Mouse (Mus musculus) left cerebral cortex, adult 2 months (tissue): Measurements from ENCODE around the gene Gtpbp1. TPM values are rescaled to one million over a fixed set of nuclear protein-coding genes. Genes with fewer than 3 reads are reported as not detected.
"Not testable (repeated sequence)": the region's sequence is repeated elsewhere in the genome, so short reads cannot be mapped to it uniquely, and the experiment has no call there.

Experiments
- DNase-seq, 2 experiments: peaks; one replicate each; pipeline ENCODE4 v3.0.0; 2021 to 2022; ENCODE audit warnings: low spot score in 2 of 2, mixed read lengths in 1 of 2; ENCODE audit errors: extremely low spot score in 1 of 2
- H3K27ac ChIP-seq: fragments of 200-600 bp; 2 replicates; pipeline ENCODE4 v1.8.1; 2022
- H3K4me3 ChIP-seq: fragments of 200-600 bp; 2 replicates; pipeline ENCODE4 v1.8.1; 2022
- CTCF ChIP-seq: fragments of 200-600 bp; IDR thresholded peaks from 2 replicates; pipeline ENCODE4 v1.8.1; 2022; ENCODE audit warnings: antibody characterized with exemption, mild to moderate bottlenecking, moderate library complexity
- intact Hi-C: fragments of 180-260 bp; cut with DNase I; formaldehyde crosslinking; loops from one replicate; pipeline ENCODE4 v1.15.1; 2025
- total RNA-seq, 2 experiments: library from RNA; stranded (reverse); gene quantifications; 2 replicates each; pipeline ENCODE4 v1.2.3; 2021

Gene Gtpbp1
- total RNA-seq, 2 experiments from 2014 or later, result 54.2 to 58.0 TPM

DNA sequence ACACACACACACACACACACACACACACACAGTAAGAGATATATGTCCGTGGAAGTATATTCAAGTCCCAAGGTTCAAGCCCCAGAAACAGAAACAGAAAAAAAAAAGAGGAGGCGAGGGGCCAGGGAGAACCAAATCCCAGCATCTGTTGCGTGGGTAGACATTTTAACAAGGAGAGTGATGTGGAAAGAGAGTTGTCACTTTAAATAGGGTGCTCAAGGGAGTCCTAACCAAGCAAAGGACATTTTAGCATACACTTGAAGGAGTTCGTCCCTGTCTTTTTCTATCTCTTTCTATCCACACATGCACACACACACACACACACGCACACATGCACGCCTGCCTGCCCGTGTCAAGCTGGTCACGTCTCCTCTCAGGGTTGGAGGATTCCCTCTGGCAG, 26.0 kb upstream of the Gtpbp1 start:
- TF ChIP-seq CTCF, result no peak
- H3K4me3 ChIP-seq, result no peak overlapping the region
- no peak for DNase-seq
- intact Hi-C loops, result no loop called here
- H3K27ac ChIP-seq, result peak overlapping the region; percentile 55; the same call in 1 of the 2 replicates

DNA sequence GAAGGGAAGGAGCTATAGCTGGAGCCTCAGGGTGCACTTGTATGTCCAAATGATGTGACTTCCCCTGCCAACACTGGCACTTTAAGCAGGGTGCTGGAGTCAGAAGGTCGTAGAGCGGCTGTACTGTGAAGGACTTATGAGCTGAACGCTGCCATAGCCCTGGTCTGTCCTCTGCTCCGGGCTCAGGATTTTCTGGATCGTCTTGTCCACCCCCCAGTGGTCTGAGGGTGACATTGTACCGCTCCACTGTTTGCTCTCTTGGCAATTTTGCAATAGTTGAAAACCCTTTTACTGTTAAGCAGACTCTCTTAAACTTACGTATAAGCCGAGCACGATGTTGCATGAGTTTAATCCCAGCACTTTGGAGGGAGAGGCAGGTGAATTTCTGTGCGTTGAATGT, 21.4 kb upstream of the Gtpbp1 start:
- TF ChIP-seq CTCF, result peak; percentile 8
- no peak for DNase-seq
- intact Hi-C loops, result no loop called here
- Histone ChIP-seq H3K27ac (no peak overlapping the region), H3K4me3 (no peak overlapping the region)

DNA sequence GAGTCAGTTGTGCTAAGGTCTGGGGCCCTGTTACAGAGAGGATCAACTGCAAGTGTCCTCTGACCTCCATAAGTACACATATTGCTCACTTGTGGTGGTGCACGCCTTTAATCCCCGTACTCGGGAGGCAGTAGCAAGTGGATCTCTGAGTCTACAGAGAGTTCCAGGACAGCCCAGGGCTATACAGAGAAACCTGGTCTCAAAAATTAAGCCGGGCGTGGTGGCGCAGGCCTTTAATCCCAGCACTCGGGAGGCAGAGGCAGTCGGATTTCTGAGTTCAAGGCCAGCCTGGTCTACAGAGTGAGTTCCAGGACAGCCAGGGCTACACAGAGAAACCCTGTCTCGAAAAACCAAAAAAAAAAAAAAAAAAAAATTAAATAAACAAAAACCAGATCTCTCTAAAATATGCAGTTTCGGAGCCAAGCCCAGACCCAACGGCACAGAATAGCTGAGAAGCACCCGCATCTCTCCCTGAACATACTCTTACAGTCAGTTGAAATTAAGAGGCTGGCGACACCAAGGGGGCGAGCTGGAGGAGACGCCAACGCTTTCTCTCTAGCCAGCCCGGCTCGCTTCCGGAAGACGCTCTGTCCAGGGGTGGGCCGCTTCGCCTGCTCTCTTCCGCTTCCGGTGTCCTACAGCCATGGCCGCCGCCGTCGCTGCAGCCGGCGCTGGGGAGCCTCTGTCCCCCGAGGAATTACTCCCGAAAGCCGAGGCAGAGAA, 20.2 kb upstream of the Gtpbp1 start, which contains the start of gene Tomm22:
Gene Tomm22, plus strand, starts transcription at position 613 of the 723 bp plus-strand sequence.
- Histone ChIP-seq H3K4me3 (peak within 1 kb of the TSS; percentile 88), H3K27ac (peak within 1 kb of the TSS; percentile 80)
- intact Hi-C loops, result no loop called here
- peak; percentile 53 for TF ChIP-seq CTCF
- peak; percentile 88 for DNase-seq

DNA sequence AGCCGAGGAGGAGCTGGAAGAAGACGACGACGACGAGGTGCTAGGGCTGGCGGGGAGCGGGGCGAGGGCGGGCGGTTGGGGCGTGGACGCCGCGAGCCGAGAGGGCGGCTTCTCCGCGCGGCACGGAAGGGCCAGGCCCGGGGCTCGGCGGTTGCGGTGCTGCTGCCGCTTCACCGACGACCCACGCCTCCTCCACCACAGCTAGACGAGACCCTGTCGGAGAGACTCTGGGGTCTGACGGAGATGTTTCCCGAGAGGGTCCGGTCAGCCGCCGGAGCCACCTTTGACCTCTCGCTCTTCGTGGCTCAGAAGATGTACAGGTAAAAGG, 19.7 kb upstream of the Gtpbp1 start:
- intact Hi-C loops, result no loop called here
- no peak for DNase-seq
- peak overlapping the region; percentile 80 for H3K27ac ChIP-seq
- no peak for TF ChIP-seq CTCF
- H3K4me3 ChIP-seq, result peak overlapping the region; percentile 88

DNA sequence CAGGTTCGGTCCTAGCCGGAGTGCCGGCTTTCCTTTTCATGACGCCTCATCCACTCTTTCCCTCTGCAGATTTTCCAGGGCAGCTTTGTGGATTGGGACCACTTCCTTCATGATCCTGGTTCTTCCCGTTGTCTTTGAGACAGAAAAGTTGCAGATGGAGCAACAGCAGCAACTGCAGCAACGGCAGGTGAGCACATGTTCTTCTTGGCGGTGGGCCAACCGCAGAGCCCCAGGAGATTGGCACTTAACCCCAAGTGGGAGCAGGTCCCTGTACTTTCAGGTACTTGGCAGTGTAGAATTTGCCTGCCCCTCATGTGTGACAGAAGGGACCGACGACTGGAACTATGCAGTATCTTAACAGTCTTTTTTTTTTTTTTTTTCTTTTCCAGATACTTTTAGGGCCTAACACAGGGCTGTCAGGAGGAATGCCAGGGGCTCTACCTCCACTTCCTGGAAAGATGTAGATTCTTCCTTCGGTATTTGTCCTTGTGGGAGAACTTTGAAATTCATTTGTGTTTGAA, 18.8 kb upstream of the Gtpbp1 start:
- H3K27ac ChIP-seq, intact Hi-C loops, DNase-seq: not testable (repeated sequence)
- peak overlapping the region; percentile 88 for H3K4me3 ChIP-seq

DNA sequence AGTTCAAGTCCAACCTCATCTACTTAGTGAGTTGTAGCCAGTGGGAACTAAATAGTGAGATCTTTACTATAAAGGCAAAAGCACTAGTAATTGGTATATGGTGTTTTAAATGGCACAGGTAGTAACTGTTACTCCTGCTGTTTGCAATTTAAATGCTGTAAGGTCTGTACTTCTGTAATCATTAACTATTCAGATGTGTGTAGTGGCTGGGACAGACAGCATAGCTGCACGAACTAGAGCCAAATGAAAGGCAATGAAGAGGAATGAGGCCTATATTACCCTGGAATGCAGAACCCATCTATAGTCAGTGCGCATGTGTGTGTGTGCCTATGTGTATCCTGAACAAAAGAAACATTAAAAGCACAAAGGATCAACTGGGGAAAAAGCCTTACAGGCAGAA, 12.7 kb upstream of the Gtpbp1 start:
- no peak for TF ChIP-seq CTCF
- no peak overlapping the region for H3K4me3 ChIP-seq
- H3K27ac ChIP-seq, result no peak overlapping the region
- intact Hi-C loops, result no loop called here
- no peak for DNase-seq

DNA sequence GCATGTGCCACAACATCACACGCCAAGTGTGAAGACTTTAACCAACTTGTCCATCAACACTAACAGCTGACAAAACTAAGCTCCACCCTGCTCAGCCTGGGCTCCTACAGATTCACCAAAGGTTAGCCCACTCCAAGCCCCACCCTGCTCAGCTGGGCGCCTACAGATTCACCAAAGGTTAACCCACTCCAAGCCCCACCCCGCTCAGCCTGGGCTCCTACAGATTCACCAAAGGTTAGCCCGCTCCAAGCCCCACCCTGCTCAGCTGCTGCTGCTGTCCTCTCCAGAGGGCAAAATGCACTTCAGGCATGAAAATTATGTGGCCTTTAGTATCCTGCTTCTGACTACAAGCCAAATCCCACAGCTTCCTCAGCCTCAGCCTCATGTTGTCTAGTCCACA, 8.7 kb upstream of the Gtpbp1 start:
- no peak for TF ChIP-seq CTCF
- intact Hi-C loops, result no loop called here
- DNase-seq, result no peak
- H3K27ac ChIP-seq, result no peak overlapping the region
- H3K4me3 ChIP-seq, result no peak overlapping the region

DNA sequence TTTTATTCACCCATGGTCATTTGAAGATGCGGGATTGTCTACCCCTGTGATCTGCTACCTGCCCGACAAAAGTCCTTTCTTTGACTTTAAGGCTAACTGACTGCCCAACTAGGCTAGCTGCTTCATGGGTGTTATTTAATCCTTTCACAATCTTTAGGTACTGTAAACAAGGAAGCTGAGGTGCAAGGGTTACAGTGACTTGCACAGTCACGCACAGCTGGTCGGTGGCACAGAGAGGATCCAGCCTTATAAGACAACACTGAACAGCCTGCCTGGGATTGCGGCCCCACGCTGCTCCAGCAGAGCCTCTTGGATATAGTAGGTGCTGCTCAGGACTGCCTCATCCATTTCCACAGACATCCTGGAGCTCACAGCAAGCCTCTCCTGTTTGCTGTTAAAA, 7.5 kb upstream of the Gtpbp1 start:
- Histone ChIP-seq H3K4me3 (peak overlapping the region; percentile 88; the same call in 1 of the 2 replicates), H3K27ac (no peak overlapping the region)
- no peak for TF ChIP-seq CTCF
- intact Hi-C loops, result no loop called here
- no peak for DNase-seq

DNA sequence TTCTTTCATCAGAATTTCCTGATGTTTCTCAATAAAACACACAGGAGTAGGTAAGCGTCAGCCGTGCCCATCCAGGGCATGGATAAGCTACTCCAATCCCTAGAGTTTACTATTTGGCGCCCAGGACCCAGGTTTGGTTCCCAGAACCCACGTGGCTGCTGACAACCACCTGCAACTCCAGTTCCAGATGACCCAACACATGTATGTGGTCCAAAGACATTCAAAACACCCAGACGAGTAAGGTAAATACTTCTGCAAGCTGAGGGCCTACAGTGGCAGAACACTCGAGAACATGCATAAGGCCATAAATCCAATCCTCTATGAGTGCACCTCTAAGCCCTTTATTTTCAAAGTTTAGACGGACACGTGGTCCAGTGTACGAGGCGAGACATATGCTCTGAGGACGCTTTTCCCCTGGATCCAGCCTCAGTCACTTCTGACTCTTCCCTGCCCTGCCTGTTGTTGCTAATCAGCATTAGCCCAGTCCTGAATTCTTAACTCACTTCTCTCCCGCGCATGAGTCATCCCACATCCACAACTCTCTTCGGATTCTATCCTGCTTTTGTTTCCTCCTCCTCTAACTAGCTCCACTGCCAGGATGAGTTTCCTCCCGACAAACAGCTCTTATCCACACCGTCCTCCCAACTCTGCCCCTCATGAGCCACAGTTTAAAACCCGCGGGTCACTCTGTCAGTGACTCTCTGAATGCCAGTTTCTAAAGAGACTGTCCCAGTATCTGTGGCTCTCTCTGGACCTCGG, 6.8 kb upstream of the Gtpbp1 start:
- TF ChIP-seq CTCF, result no peak
- Histone ChIP-seq H3K27ac (no peak overlapping the region; the same call in 1 of the 2 replicates), H3K4me3 (peak overlapping the region; percentile 88)
- no peak for DNase-seq
- intact Hi-C loops, result no loop called here

DNA sequence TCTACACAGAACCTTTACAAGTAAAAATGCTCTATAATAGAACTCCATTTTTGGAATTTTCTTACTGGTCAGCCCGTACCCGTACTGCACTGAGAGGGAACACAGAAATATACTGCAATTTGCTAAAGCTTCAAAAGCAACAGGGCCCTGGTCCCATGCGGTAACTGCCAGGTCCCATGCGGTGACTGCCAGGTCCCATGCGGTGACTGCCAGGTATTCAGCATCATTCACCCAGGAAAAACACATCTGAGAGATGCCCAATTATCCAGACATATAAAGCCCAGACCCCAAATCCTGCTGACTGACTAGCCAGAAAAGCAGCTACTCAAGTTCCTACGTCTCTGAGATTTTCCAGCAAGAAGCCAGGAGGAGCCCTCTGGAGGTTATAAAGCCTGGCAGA, 6.0 kb upstream of the Gtpbp1 start:
- peak overlapping the region; percentile 88 for H3K4me3 ChIP-seq
- TF ChIP-seq CTCF, result no peak
- DNase-seq, result no peak
- no peak overlapping the region; the same call in 1 of the 2 replicates for H3K27ac ChIP-seq
- intact Hi-C loops, result loop anchor here (5.0 kb wide), 1 partner anchor 328 kb away; the partner anchor contains the start of gene Pdgfb

DNA sequence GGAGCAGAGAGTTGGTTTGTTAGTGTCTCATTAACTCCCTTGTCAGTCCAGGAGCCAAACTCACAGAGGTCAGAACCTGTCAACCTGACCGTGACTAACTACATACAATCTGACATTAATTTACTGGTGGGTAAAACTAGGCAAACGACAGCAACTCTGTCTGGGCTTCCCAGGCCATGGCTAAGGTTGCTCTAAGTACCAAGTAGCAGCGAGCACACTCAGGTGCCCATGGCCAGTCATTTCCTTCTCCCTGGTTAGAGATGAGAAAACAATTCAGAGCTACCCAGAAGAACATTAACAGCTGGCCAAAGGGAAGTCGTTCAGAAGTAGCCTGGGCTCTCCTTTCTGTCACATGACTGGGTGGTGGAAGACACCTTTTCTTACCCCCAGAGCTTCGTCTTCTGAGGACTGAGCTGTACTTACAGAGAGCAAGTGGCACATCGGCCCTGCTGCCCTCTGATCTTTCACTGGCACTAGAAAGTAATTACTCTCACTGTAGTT, 5.5 kb upstream of the Gtpbp1 start:
- Histone ChIP-seq H3K27ac (no peak overlapping the region), H3K4me3 (peak overlapping the region; percentile 88)
- intact Hi-C loops, result loop anchor here (5.0 kb wide), 1 partner anchor 327 kb away; the partner anchor contains the start of gene Pdgfb
- no peak for DNase-seq
- no peak for TF ChIP-seq CTCF
